13 mouse cellular contexts compared by ENCODE assay signal in genomic region chr8:94802375-94802774, GRCm38 (mm10). TPM values are rescaled to one million over a fixed set of nuclear protein-coding genes. Genes with fewer than 3 reads are reported as not detected.
DNase-seq lines count a peak whose midpoint lies in the region; ATAC-seq lines count a peak whose summit lies in the region.
"Had no signal": no experiment of that assay in that cellular context is flagged by ENCODE, and none has a peak within 500 bp of the region (broad histone marks: within the 10 kb centered on the region; RNA-seq: fewer than 3 reads in every experiment).

No protein-coding gene starts in this region.

- peak; percentile 2; the same call in 1 of the 2 replicates for ATAC-seq in frontal cortex, adult (ENCODE audit: low TSS enrichment)

- no peak for DNase-seq in frontal cortex, postnatal 10 days (ENCODE audit: low spot score in 2 of 2)
- peak; percentile 19 for DNase-seq in thymus, postnatal 0 days (ENCODE audit: low spot score)
- DNase-seq in thymus, postnatal 4 days, result no peak
- peak; percentile 58 for DNase-seq in induced T-regulatory cell, adult 2 months (ENCODE audit: low read depth)
- no peak for DNase-seq in kidney, adult 11 months
- DNase-seq in cerebellum, postnatal 10 days, result no peak
- DNase-seq in kidney, adult 8-10 months, result no peak
- DNase-seq: adrenal gland, adult 2 months; midbrain, embryonic 14.5 days had no signal

RNA-seq across cellular contexts. Expression of gene Ccl17, which starts 7.9 kb away (rescaled TPM):
- 23.8 and 28.6 TPM in 2 replicates for polyA plus RNA-seq in thymus, postnatal 0 days (2015; fragmentation: Nextera tagmentation; extraction: Ambion mirVana)
- polyA plus RNA-seq: adrenal gland, adult 2 months; embryonic facial prominence, embryonic 12.5 days; limb, embryonic 12.5 days; midbrain, embryonic 14.5 days; stomach, embryonic 14.5 days had no signal

RNA-seq across cellular contexts. Expression of gene Cx3cl1, which starts 30.6 kb away (rescaled TPM):
- 5.6 and 9.6 TPM in 2 replicates for polyA plus RNA-seq in thymus, postnatal 0 days (2015; fragmentation: Nextera tagmentation; extraction: Ambion mirVana)

RNA-seq across cellular contexts. Expression of gene Coq9, which starts 35.7 kb away (rescaled TPM):
- polyA plus RNA-seq in thymus, postnatal 0 days (2015; fragmentation: Nextera tagmentation; extraction: Ambion mirVana), result 45.5 and 48.3 TPM in 2 replicates

RNA-seq across cellular contexts. Expression of gene Ciapin1, which starts 35.8 kb away (rescaled TPM):
- 103 and 112 TPM in 2 replicates for polyA plus RNA-seq in thymus, postnatal 0 days (2015; fragmentation: Nextera tagmentation; extraction: Ambion mirVana)

RNA-seq across cellular contexts. Expression of gene Polr2c, which starts 54.9 kb away (rescaled TPM):
- polyA plus RNA-seq in thymus, postnatal 0 days (2015; fragmentation: Nextera tagmentation; extraction: Ambion mirVana), result 139 and 145 TPM in 2 replicates

Comparison
In these comparisons a context has a peak if more than half of its experiments do, and no peak if none do; other contexts are left out.
1. DNase-seq: peak in thymus, postnatal 0 days (single experiment) and induced T-regulatory cell, adult 2 months (single experiment); none in frontal cortex, postnatal 10 days (0 of 2), thymus, postnatal 4 days (single experiment), kidney, adult 11 months (single experiment), cerebellum, postnatal 10 days (0 of 2) and kidney, adult 8-10 months (0 of 2).